Mouse (Mus musculus) heart, postnatal 0 days (tissue): ENCODE measurements around the gene Rab3gap2. TPM values are rescaled to one million over a fixed set of nuclear protein-coding genes. Genes with fewer than 3 reads are reported as not detected.

Source experiments
- ATAC-seq: fragments of 200-750 bp; cut with Nextera tagmentation; 2 replicates; pipeline ENCODE4 v1.8.0; 2017; ENCODE audit warnings: low read depth, moderate number of reproducible peaks, moderate library complexity; ENCODE audit not compliant: insufficient read depth
- DNase-seq: peaks from one replicate; pipeline ENCODE4 v3.0.0-alpha.2; 2016; ENCODE audit warnings: low spot score
- H3K27ac ChIP-seq: fragments of 300-500 bp; sonication (generic); 2 replicates; pipeline ENCODE4 v1.5.1; 2014; ENCODE audit warnings: low read depth, mild to moderate bottlenecking
- H3K27me3 ChIP-seq: fragments of 300-500 bp; sonication (generic); 2 replicates; pipeline ENCODE4 v1.6.1; 2014; ENCODE audit warnings: low read length, mixed read lengths; ENCODE audit not compliant: control insufficient read depth, insufficient read depth
- H3K36me3 ChIP-seq: fragments of 300-500 bp; sonication (generic); replicated peaks from 2 replicates; pipeline ENCODE4 v1.6.1; 2014; ENCODE audit warnings: low read length, mixed read lengths; ENCODE audit not compliant: control insufficient read depth, insufficient read depth
- H3K4me1 ChIP-seq: fragments of 300-500 bp; sonication (generic); 2 replicates; pipeline ENCODE4 v1.6.1; 2014; ENCODE audit warnings: antibody characterized with exemption; ENCODE audit not compliant: control insufficient read depth, insufficient read depth
- H3K4me2 ChIP-seq: fragments of 300-500 bp; sonication (generic); 2 replicates; pipeline ENCODE4 v1.6.1; 2014; ENCODE audit warnings: low read depth, mild to moderate bottlenecking, low read length, moderate library complexity
- H3K4me3 ChIP-seq: fragments of 300-500 bp; sonication (generic); 2 replicates; pipeline ENCODE4 v1.5.1; 2014; ENCODE audit warnings: low read depth, low read length
- H3K9ac ChIP-seq: fragments of 300-500 bp; sonication (generic); replicated peaks from 2 replicates; pipeline ENCODE4 v1.6.1; 2014; ENCODE audit warnings: low read depth, low read length, mixed read lengths
- H3K9me3 ChIP-seq: fragments of 300-500 bp; sonication (generic); replicated peaks from 2 replicates; pipeline ENCODE4 v1.6.1; 2016; ENCODE audit warnings: low read length; ENCODE audit not compliant: control insufficient read depth
- CTCF ChIP-seq: IDR thresholded peaks from 2 replicates; pipeline ENCODE4 v1.5.1; 2016; ENCODE audit warnings: antibody characterized with exemption, control low read depth, low read depth
- EP300 ChIP-seq: IDR thresholded peaks from 2 replicates; pipeline ENCODE4 v1.6.1; 2016; ENCODE audit warnings: antibody characterized with exemption, low read depth
- WGBS: fragments of 180-500 bp; shearing (Covaris S2); extraction: QIAGEN DNeasy Blood & Tissue Kit; methylation state at CpG from one replicate; pipeline ENCODE4 v1.1.7; 2014; 5-methylcytosine and 5-hydroxymethylcytosine counted together
- polyA plus RNA-seq: library from polyadenylated mRNA; unstranded; fragments of >200 nt; fragmentation: Nextera tagmentation; extraction: Ambion mirVana; gene quantifications from 2 replicates; pipeline ENCODE4 v1.2.1, GENCODE M21; 2015
- total RNA-seq: library from RNA; depleted of rRNA; stranded (reverse); fragments of >200 nt; gene quantifications from 2 replicates; pipeline ENCODE4 v1.2.3, GENCODE M21; 2014; ENCODE audit warnings: low replicate concordance; rRNA removed

Rab3gap2 gene
- total RNA-seq = 15.5 and 18.6 TPM in 2 replicates
- 9.5 and 11.1 TPM in 2 replicates for polyA plus RNA-seq

- Histone ChIP-seq H3K9me3 (no peaks in the 10 kb centered on the region), H3K27me3 (no peaks in the 10 kb centered on the region), H3K4me2 (peak within 1 kb of the TSS; percentile 78), H3K4me3 (peak within 1 kb of the TSS; percentile 79), H3K36me3 (no peaks in the 10 kb centered on the region), H3K9ac (peak within 1 kb of the TSS; percentile 78), H3K4me1 (peaks cover 4% of the 10 kb centered on the region; the same call in 1 of the 2 replicates), H3K27ac (peak within 1 kb of the TSS; percentile 91)
- DNase-seq = peak; percentile 98
- WGBS = under 1% methylated on average over 57 of the region's 57 CpGs
- ATAC-seq = peak; percentile 96
- TF ChIP-seq EP300 = no peak
- no peak for TF ChIP-seq CTCF
These were observed at the start of gene Rab3gap2 for GRCm38 (mm10) chr1:185203909-185204661. Gene Rab3gap2 (plus strand): TSS chr1:185204117.

GRCm38 (mm10) chr1:185173641-185174040 lies 30.3 kb upstream of the Rab3gap2 start:
- TF ChIP-seq EP300 = no peak
- no peak for TF ChIP-seq CTCF
- 0 out of 2 replicates have a peak, but pooled peaks cover 4% of the 10 kb centered on the region for H3K9me3 ChIP-seq
- H3K9ac ChIP-seq = no peak overlapping the region
- ATAC-seq = no peak
- no peaks in the 10 kb centered on the region for H3K36me3 ChIP-seq
- 85% methylated on average over 5 of the region's 5 CpGs for WGBS
- no peaks in the 10 kb centered on the region for H3K4me1 ChIP-seq
- no peaks in the 10 kb centered on the region for H3K27me3 ChIP-seq
- H3K4me2 ChIP-seq = no peak overlapping the region
- no peak for DNase-seq
- no peak overlapping the region for H3K27ac ChIP-seq
- H3K4me3 ChIP-seq = no peak overlapping the region

GRCm38 (mm10) chr1:185177860-185178259 lies 26.1 kb upstream of the Rab3gap2 start:
- ATAC-seq = no peak
- TF ChIP-seq EP300 (no peak), CTCF (no peak)
- 75% methylated on average over 6 of the region's 6 CpGs for WGBS

GRCm38 (mm10) chr1:185183591-185184330 lies 20.2 kb upstream of the Rab3gap2 start:
- H3K4me2 ChIP-seq = no peak overlapping the region
- H3K36me3 ChIP-seq = no peaks in the 10 kb centered on the region
- ATAC-seq (no peak), DNase-seq (no peak)
- 62% methylated on average over 9 of the region's 9 CpGs for WGBS
- no peak overlapping the region for H3K9ac ChIP-seq
- no peak overlapping the region for H3K4me3 ChIP-seq
- H3K4me1 ChIP-seq = no peaks in the 10 kb centered on the region
- H3K9me3 ChIP-seq = no peaks in the 10 kb centered on the region
- TF ChIP-seq CTCF = no peak
- no peak for TF ChIP-seq EP300
- H3K27ac ChIP-seq = no peak overlapping the region
- H3K27me3 ChIP-seq = no peaks in the 10 kb centered on the region

More at GRCm38 (mm10) chr1:185177860-185178259, 26.1 kb upstream of the Rab3gap2 start:
- Histone ChIP-seq H3K27ac (no peak overlapping the region), H3K9me3 (0 out of 2 replicates have a peak, but pooled peaks cover 4% of the 10 kb centered on the region), H3K9ac (no peak overlapping the region), H3K4me1 (no peaks in the 10 kb centered on the region), H3K4me3 (no peak overlapping the region), H3K4me2 (no peak overlapping the region), H3K27me3 (no peaks in the 10 kb centered on the region), H3K36me3 (no peaks in the 10 kb centered on the region)
- DNase-seq = no peak

GRCm38 (mm10) chr1:185185556-185185955 lies 18.4 kb upstream of the Rab3gap2 start:
- Histone ChIP-seq H3K36me3 (no peaks in the 10 kb centered on the region), H3K27me3 (no peaks in the 10 kb centered on the region), H3K9me3 (no peaks in the 10 kb centered on the region), H3K27ac (no peak overlapping the region), H3K4me1 (no peaks in the 10 kb centered on the region), H3K9ac (no peak overlapping the region), H3K4me3 (no peak overlapping the region), H3K4me2 (no peak overlapping the region)
- no peak for DNase-seq
- WGBS = 63% methylated on average over 9 of the region's 9 CpGs
- no peak for TF ChIP-seq CTCF
- no peak for TF ChIP-seq EP300
- ATAC-seq = no peak
